Mouse (Mus musculus): ENCODE measurements at regions not wholly inside any gene's neighbourhood (a gene's known extent, or its start where the extent isn't known, plus 50 kb on each side); places are given as distances from the start of the nearest gene placed in this dataset.

GRCm38 (mm10) chr9:101305730-101306129 is 54.1 kb upstream of the Ppp2r3a start:
- Histone ChIP-seq H3K27me3 (ENCODE audit: insufficient read depth, low read length) (no peaks in the 10 kb centered on the region), H3K9me3 (ENCODE audit: low read depth, low read length) (no peaks in the 10 kb centered on the region), H3K4me2 (no peak overlapping the region), H3K36me3 (ENCODE audit: insufficient read depth) (no peaks in the 10 kb centered on the region), H3K4me3 (ENCODE audit: low read depth, low read length) (no peak overlapping the region), H3K27ac (ENCODE audit: low read depth) (no peak overlapping the region), H3K9ac (no peak overlapping the region), H3K4me1 (ENCODE audit: insufficient read depth) (no peaks in the 10 kb centered on the region)
- TF ChIP-seq CTCF (IDR thresholded peaks at IDR 0.05; ENCODE audit: low read depth), result no peak
- ATAC-seq (ENCODE audit: insufficient read depth) (no peak), DNase-seq (no peak)
- 88% methylated on average over 4 of the region's 4 CpGs for WGBS
